Mouse (Mus musculus): ENCODE results near the gene Cds1. TPM values are rescaled to one million over a fixed set of nuclear protein-coding genes. Genes with fewer than 3 reads are reported as not detected.

The Cds1 gene
- total and polyA plus RNA-seq, 3 experiments, result not detected

DNA sequence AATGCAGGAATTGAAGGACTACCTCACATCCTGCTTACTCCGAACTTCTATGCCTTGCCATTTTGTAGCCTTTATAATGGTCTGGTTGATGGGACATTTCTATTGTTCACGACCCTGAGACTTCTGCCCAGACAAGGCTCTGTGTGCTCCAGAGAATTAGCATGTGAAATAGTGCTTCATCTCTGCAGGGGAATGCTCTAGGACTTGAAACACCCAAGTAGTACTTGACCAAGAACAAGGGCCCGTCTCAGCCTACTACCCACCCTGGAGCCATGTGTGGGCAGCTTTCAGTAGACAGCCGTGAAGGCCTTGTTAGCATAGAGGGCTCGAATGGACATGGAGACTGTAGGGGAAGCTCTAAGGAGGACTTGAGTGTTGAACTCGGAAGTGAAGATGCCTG is 2.6 kb downstream of the Cds1 start:
- Histone ChIP-seq H3K79me2 (ENCODE audit: control insufficient read depth, insufficient read depth, low read length, poor library complexity) (no peaks in the 10 kb centered on the region), H3K27ac (ENCODE audit: control insufficient read depth, low read depth, low read length) (no peak overlapping the region), H3K4me3 (ENCODE audit: control insufficient read depth in 1 of 2, insufficient read depth in 1 of 2, low read depth in 2 of 2, low read length in 2 of 2) (no peak overlapping the region), H3K27me3 (ENCODE audit: control insufficient read depth in 1 of 2, insufficient read depth in 2 of 2, low read length in 2 of 2) (no peaks in the 10 kb centered on the region), H3K9ac (ENCODE audit: control insufficient read depth, low read depth, low read length, poor library complexity, severe bottlenecking) (no peak overlapping the region), H3K36me3 (ENCODE audit: control insufficient read depth in 1 of 2, insufficient read depth in 2 of 2, low read length in 2 of 2) (no peaks in the 10 kb centered on the region), H3K4me1 (ENCODE audit: control insufficient read depth in 1 of 2, insufficient read depth in 2 of 2, low read length in 2 of 2) (no peaks in the 10 kb centered on the region), H3K9me3 (replicated peaks; ENCODE audit: insufficient read depth, low read length) (no peaks in the 10 kb centered on the region)
- TF ChIP-seq MAZ (IDR thresholded peaks at IDR 0.05; ENCODE audit: low read depth, low read length) (no peak), MXI1 (IDR thresholded peaks at IDR 0.05; ENCODE audit: low read depth, low read length) (no peak), MAFK (IDR thresholded peaks at IDR 0.05; ENCODE audit: borderline replicate concordance, low read depth, low read length) (no peak)
- no peak for DNase-seq (ENCODE audit: low read depth, low spot score)

DNA sequence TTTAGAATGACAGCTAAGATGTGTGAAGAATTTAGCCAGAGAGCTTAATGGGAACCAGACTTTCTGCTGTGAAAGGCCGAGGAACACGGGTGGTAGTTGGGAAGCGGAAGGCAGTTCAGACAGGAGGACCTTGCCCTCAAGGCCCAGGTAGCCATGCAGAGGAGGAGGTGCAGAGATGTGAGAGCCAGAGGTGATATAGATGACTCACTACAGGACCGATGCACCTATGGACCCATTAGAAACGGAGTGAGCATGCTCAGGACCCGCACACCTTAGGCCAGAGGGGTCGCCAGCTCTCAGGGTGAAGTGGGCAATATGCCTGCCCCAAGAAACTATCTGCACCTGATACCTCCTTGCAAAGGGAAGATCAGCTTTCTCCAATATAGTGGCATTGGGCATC is 3.6 kb downstream of the Cds1 start:
- Histone ChIP-seq H3K27me3 (ENCODE audit: control insufficient read depth in 1 of 2, insufficient read depth in 2 of 2, low read length in 2 of 2) (no peaks in the 10 kb centered on the region), H3K9me3 (replicated peaks; ENCODE audit: insufficient read depth, low read length) (no peaks in the 10 kb centered on the region), H3K79me2 (ENCODE audit: control insufficient read depth, insufficient read depth, low read length, poor library complexity) (no peaks in the 10 kb centered on the region), H3K9ac (ENCODE audit: control insufficient read depth, low read depth, low read length, poor library complexity, severe bottlenecking) (no peak overlapping the region), H3K27ac (ENCODE audit: control insufficient read depth, low read depth, low read length) (no peak overlapping the region), H3K4me1 (ENCODE audit: control insufficient read depth in 1 of 2, insufficient read depth in 2 of 2, low read length in 2 of 2) (no peaks in the 10 kb centered on the region), H3K36me3 (ENCODE audit: control insufficient read depth in 1 of 2, insufficient read depth in 2 of 2, low read length in 2 of 2) (no peaks in the 10 kb centered on the region), H3K4me3 (ENCODE audit: control insufficient read depth in 1 of 2, insufficient read depth in 1 of 2, low read depth in 2 of 2, low read length in 2 of 2) (no peak overlapping the region)
- DNase-seq (ENCODE audit: low read depth, low spot score), result no peak
- TF ChIP-seq ZNF384 (IDR thresholded peaks at IDR 0.05; ENCODE audit: low read depth, low read length), result no peak
- no peak for TF ChIP-seq MAZ (IDR thresholded peaks at IDR 0.05; ENCODE audit: low read depth, low read length)
- no peak for TF ChIP-seq USF1 (IDR thresholded peaks at IDR 0.05; ENCODE audit: low read depth, low read length)
- no peak for TF ChIP-seq EP300 (IDR thresholded peaks at IDR 0.05; ENCODE audit: low read depth in 1 of 2, low read length in 2 of 2)
- TF ChIP-seq UBTF (IDR thresholded peaks at IDR 0.05; ENCODE audit: borderline replicate concordance, insufficient read depth, low read depth, low read length), result no peak
- no peak for TF ChIP-seq JUND (IDR thresholded peaks at IDR 0.05; ENCODE audit: low read depth, low read length)

DNA sequence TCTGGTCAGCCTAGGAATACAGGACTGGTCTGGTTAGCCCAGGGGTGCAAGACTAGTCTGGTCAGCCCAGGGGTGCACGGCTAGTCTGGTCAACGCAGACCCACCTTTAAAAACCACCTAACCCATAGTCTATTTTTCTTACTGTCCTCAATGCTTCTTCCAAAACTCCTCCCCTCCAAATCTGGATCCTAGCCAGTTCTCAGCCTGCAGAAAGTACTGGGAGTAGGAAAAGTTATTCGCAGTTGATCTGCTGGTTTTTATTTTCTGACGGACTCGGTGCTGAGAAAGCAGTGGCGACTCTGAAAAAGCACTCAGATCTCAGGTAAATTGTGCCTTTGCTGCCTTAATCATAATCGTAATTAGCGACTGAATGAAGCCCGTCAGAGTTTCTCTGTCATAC is 7.7 kb downstream of the Cds1 start:
- Histone ChIP-seq H3K4me1 (ENCODE audit: control insufficient read depth in 1 of 2, insufficient read depth in 2 of 2, low read length in 2 of 2) (no peaks in the 10 kb centered on the region), H3K36me3 (ENCODE audit: control insufficient read depth in 1 of 2, insufficient read depth in 2 of 2, low read length in 2 of 2) (no peaks in the 10 kb centered on the region), H3K27me3 (ENCODE audit: control insufficient read depth in 1 of 2, insufficient read depth in 2 of 2, low read length in 2 of 2) (no peaks in the 10 kb centered on the region), H3K9ac (ENCODE audit: control insufficient read depth, low read depth, low read length, poor library complexity, severe bottlenecking) (no peak overlapping the region), H3K9me3 (replicated peaks; ENCODE audit: insufficient read depth, low read length) (no peaks in the 10 kb centered on the region), H3K79me2 (ENCODE audit: control insufficient read depth, insufficient read depth, low read length, poor library complexity) (no peaks in the 10 kb centered on the region), H3K4me3 (ENCODE audit: control insufficient read depth in 1 of 2, insufficient read depth in 1 of 2, low read depth in 2 of 2, low read length in 2 of 2) (no peak overlapping the region), H3K27ac (ENCODE audit: control insufficient read depth, low read depth, low read length) (no peak overlapping the region)
- TF ChIP-seq TAL1 (IDR thresholded peaks at IDR 0.05; ENCODE audit: low read length) (no peak), NRF1 (IDR thresholded peaks at IDR 0.05; ENCODE audit: insufficient read depth, low read depth, low read length, poor library complexity, severe bottlenecking) (no peak), RAD21 (IDR thresholded peaks at IDR 0.05; ENCODE audit: low read depth, low read length) (no peak), ZNF384 (IDR thresholded peaks at IDR 0.05; ENCODE audit: low read depth, low read length) (no peak), CTCF (IDR thresholded peaks at IDR 0.05 in 2 of 3, conservative IDR thresholded peaks at IDR 0.05 in 1 of 3; ENCODE audit: control insufficient read depth in 1 of 3, insufficient read depth in 1 of 3, low read depth in 2 of 3, low read length in 3 of 3, poor library complexity in 1 of 3, severe bottlenecking in 1 of 3) (no peak), TBP (IDR thresholded peaks at IDR 0.05; ENCODE audit: low read depth, low read length) (no peak)
- no peak for DNase-seq (ENCODE audit: low read depth, low spot score)

Measured in MEL (cell line).